Mouse (Mus musculus): ENCODE results near the gene Tex26. TPM values are rescaled to one million over a fixed set of nuclear protein-coding genes. Genes with fewer than 3 reads are reported as not detected.

Tex26 gene
- 1.6 and 1.7 TPM in 2 replicates for polyA plus RNA-seq (2014; fragmentation: Nextera tagmentation; extraction: Ambion mirVana)

DNA sequence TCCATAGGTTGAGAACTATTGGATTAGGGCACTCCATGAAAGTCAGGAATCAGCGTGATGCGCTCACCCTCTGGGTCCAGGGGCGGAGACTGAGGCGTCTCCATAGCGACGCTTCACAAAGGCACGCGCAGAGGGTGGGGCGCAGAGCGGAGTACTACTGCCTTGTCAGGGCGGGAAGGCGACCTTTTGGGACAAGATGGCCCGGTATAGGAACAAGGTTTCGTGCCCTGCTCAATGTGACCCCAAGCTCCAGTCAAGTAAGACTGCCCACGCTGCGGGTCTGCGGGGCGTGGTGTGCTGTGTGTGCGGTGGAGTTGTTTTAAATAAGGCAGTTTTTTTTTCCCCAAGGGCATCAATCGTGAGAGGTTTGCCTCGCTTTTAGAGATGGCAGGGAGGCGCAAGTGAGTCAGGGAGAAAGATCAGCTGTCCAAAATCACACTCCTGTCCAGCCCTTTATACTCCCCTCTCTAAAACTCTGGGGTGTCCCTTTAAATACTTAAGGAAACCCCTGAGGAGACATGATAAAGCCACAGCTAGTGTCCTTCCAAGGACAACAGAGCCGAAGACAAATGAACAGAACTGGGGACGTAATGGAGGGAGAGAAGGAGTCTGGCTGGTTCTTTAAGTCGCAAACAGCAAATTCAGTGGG lies at the start of gene Tex26:
Gene Tex26, plus strand, starts transcription at position 130 of the 649 bp plus-strand sequence.
- Histone ChIP-seq H3K9me3 (ENCODE audit: control insufficient read depth, low read length) (no peaks in the 10 kb centered on the region), H3K36me3 (ENCODE audit: control insufficient read depth, insufficient read depth, low read length) (no peaks in the 10 kb centered on the region), H3K27me3 (ENCODE audit: control insufficient read depth, insufficient read depth, low read length) (no peaks in the 10 kb centered on the region), H3K9ac (ENCODE audit: low read length) (peak within 1 kb of the TSS; percentile 67), H3K27ac (ENCODE audit: low read depth, low read length) (peak within 1 kb of the TSS; percentile 96), H3K4me3 (ENCODE audit: low read depth, low read length) (peak within 1 kb of the TSS; percentile 32), H3K4me2 (ENCODE audit: low read depth, low read length, severe bottlenecking) (peak within 1 kb of the TSS; percentile 79), H3K4me1 (replicated peaks; ENCODE audit: control insufficient read depth, insufficient read depth, low read length) (peaks cover 16% of the 10 kb centered on the region)
- WGBS, result under 1% methylated on average over 25 of the region's 25 CpGs
- peak; percentile 94 for DNase-seq (ENCODE audit: low spot score)
- peak; percentile 91 for ATAC-seq (replicated peaks; ENCODE audit: low FRiP score)

DNA sequence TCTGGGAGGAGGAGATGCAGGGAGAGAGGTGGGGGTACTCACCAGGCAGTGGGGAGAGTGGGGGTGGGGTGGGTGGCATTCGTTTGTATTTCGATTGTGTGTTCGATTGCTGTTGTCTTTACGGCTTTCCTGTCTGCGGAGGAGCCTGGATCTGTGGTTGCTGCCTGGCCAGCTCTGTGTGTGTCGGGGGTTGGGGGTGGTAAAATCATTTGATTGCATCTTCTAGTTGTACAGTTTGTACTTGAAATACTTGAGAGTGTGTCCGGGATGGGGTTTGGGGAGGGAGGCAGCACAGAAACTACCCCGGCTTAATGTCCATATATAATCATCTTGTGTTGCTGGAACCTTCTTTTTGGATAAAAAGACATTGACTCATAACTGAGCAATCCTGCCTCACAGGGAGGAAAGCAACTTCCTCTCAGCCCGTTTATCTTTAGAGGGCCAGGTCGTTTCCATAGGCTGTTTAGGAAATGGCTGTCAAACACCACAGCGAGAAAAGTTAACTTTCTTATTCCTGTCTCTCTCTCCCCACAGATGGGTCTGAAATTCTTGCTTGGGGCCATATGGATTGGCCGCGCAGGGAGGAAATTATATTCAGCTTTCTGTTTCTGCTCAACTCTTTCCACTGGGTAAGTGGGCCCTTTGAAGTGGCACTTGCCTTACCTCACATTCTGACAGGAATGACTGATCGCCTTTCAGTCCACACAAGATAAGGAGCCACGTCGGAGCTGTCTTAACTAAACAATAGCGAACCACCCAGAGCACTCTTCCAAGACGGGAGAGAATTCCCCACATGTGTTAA lies 47.7 kb upstream of the Tex26 start:
- Histone ChIP-seq H3K9me3 (ENCODE audit: control insufficient read depth, low read length) (no peaks in the 10 kb centered on the region), H3K4me2 (ENCODE audit: low read depth, low read length, severe bottlenecking) (no peak overlapping the region), H3K4me1 (replicated peaks; ENCODE audit: control insufficient read depth, insufficient read depth, low read length) (no peaks in the 10 kb centered on the region), H3K4me3 (ENCODE audit: low read depth, low read length) (no peak overlapping the region), H3K36me3 (ENCODE audit: control insufficient read depth, insufficient read depth, low read length) (no peaks in the 10 kb centered on the region), H3K9ac (ENCODE audit: low read length) (no peak overlapping the region), H3K27ac (ENCODE audit: low read depth, low read length) (no peak overlapping the region), H3K27me3 (ENCODE audit: control insufficient read depth, insufficient read depth, low read length) (no peaks in the 10 kb centered on the region)
- 67% methylated on average over 18 of the region's 18 CpGs for WGBS
- DNase-seq (ENCODE audit: low spot score) (no peak), ATAC-seq (replicated peaks; ENCODE audit: low FRiP score) (no peak)

DNA sequence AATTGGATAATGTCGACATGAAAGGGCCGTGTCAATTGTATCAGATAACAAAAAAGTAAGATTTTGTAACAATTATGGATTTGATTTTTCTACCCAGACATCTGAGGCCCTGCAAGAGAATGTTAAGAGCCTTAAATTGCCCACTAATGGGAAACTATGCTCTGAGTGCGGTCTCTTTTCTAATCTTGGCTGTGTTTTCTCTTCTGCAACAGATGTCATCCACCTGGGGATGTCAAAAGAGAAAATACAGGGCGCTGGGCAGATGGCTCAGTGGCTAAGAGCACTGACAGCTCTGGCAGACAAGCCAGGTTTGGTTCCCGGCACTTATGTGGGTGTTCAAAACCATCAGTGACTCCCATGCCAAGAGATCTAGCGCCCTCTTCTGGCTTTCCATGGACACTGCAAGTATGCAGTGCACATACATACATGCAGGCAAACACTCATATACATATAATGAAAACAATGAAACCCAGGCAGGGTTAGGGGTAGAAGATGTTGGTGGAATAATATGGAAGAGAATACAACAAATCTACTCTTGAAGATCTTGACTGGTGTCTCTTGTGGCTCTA lies 47.0 kb upstream of the Tex26 start:
- Histone ChIP-seq H3K4me3 (ENCODE audit: low read depth, low read length) (no peak overlapping the region), H3K27ac (ENCODE audit: low read depth, low read length) (no peak overlapping the region), H3K9ac (ENCODE audit: low read length) (no peak overlapping the region), H3K4me2 (ENCODE audit: low read depth, low read length, severe bottlenecking) (no peak overlapping the region), H3K9me3 (ENCODE audit: control insufficient read depth, low read length) (no peaks in the 10 kb centered on the region), H3K4me1 (replicated peaks; ENCODE audit: control insufficient read depth, insufficient read depth, low read length) (no peaks in the 10 kb centered on the region), H3K27me3 (ENCODE audit: control insufficient read depth, insufficient read depth, low read length) (no peaks in the 10 kb centered on the region), H3K36me3 (ENCODE audit: control insufficient read depth, insufficient read depth, low read length) (no peaks in the 10 kb centered on the region)
- ATAC-seq (replicated peaks; ENCODE audit: low FRiP score), result no peak
- DNase-seq (ENCODE audit: low spot score), result no peak
- WGBS, result 78% methylated on average over 6 of the region's 6 CpGs

DNA sequence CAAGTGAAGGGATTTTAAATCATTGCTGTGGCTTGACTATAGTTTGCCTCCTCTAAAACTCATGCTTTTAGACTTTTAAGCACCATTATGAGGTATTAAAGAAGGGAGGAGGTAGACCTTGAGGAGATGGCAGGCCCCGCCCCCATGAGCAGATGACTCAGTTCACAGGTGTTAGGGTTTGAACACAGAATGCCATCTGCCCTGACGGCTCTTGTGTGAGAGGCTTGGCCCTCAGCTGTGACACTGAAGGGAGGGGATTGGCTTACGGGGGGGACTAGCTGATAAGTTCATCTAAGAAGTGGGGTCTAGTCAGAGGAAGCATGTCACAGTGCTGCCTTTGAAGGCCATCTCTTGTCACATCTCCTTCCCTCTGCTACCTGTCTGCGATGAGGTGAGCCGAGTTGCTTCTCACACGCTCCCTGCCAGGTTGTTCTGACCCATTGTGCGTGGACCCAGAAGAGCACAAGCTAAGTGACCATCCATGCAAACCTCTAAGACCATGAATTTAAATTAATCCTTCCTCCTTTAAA lies 37.9 kb upstream of the Tex26 start:
- 90% methylated on average over 7 of the region's 7 CpGs for WGBS
- Histone ChIP-seq H3K36me3 (ENCODE audit: control insufficient read depth, insufficient read depth, low read length) (no peaks in the 10 kb centered on the region), H3K4me1 (replicated peaks; ENCODE audit: control insufficient read depth, insufficient read depth, low read length) (no peaks in the 10 kb centered on the region), H3K4me2 (ENCODE audit: low read depth, low read length, severe bottlenecking) (no peak overlapping the region), H3K9me3 (ENCODE audit: control insufficient read depth, low read length) (no peaks in the 10 kb centered on the region), H3K27ac (ENCODE audit: low read depth, low read length) (no peak overlapping the region), H3K4me3 (ENCODE audit: low read depth, low read length) (no peak overlapping the region), H3K27me3 (ENCODE audit: control insufficient read depth, insufficient read depth, low read length) (no peaks in the 10 kb centered on the region), H3K9ac (ENCODE audit: low read length) (no peak overlapping the region)
- DNase-seq (ENCODE audit: low spot score) (no peak), ATAC-seq (replicated peaks; ENCODE audit: low FRiP score) (no peak)

DNA sequence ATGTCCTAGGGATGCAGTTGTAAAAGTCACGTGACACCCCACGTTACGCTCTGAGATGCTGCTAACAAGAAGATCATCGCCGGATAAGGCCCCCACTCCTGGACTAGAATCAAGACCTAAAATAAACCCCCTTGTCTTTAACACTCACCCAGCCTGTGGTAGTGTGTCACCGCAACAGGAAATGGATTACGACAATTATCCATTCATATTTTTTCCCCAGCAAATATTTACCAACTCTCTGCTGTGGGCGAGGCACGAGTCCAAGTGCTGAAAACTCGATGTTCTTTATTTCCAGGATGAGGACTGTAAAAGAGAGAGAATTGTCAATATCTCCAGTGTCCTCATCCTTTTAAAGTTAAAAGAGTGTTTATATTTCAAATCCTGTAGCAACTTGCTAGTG lies 37.4 kb upstream of the Tex26 start:
- Histone ChIP-seq H3K27ac (ENCODE audit: low read depth, low read length) (no peak overlapping the region), H3K4me3 (ENCODE audit: low read depth, low read length) (no peak overlapping the region), H3K4me2 (ENCODE audit: low read depth, low read length, severe bottlenecking) (no peak overlapping the region), H3K9ac (ENCODE audit: low read length) (no peak overlapping the region), H3K9me3 (ENCODE audit: control insufficient read depth, low read length) (no peaks in the 10 kb centered on the region), H3K4me1 (replicated peaks; ENCODE audit: control insufficient read depth, insufficient read depth, low read length) (no peaks in the 10 kb centered on the region), H3K36me3 (ENCODE audit: control insufficient read depth, insufficient read depth, low read length) (no peaks in the 10 kb centered on the region), H3K27me3 (ENCODE audit: control insufficient read depth, insufficient read depth, low read length) (no peaks in the 10 kb centered on the region)
- 93% methylated on average over 10 of the region's 10 CpGs for WGBS
- no peak for ATAC-seq (replicated peaks; ENCODE audit: low FRiP score)
- no peak for DNase-seq (ENCODE audit: low spot score)

DNA sequence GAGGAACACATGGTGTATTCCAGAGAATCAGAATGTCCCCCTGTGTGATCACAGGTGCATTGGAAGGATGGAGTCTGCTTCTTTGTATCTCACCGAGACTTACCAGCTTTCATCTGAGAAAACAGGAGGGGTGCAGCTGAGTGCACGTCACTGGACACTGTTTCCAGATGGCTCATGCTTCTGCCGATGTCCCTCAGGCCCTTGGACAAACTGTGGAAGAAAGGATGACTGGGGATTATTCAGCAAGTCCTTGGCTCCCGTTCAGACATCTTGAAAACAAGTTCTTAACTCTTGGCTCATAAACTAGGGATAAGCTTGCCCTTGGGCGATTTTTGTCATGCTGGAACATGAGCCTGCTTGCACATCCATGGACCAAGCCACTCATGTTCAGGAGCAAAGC lies 36.1 kb upstream of the Tex26 start:
- no peaks in the 10 kb centered on the region for H3K9me3 ChIP-seq (ENCODE audit: control insufficient read depth, low read length)
- 84% methylated on average over 5 of the region's 5 CpGs for WGBS
- H3K4me3 ChIP-seq (ENCODE audit: low read depth, low read length), result no peak overlapping the region
- DNase-seq (ENCODE audit: low spot score), result no peak
- H3K36me3 ChIP-seq (ENCODE audit: control insufficient read depth, insufficient read depth, low read length), result no peaks in the 10 kb centered on the region
- no peak overlapping the region for H3K4me2 ChIP-seq (ENCODE audit: low read depth, low read length, severe bottlenecking)
- no peaks in the 10 kb centered on the region for H3K27me3 ChIP-seq (ENCODE audit: control insufficient read depth, insufficient read depth, low read length)
- ATAC-seq (replicated peaks; ENCODE audit: low FRiP score), result no peak
- H3K4me1 ChIP-seq (replicated peaks; ENCODE audit: control insufficient read depth, insufficient read depth, low read length), result no peaks in the 10 kb centered on the region
- H3K27ac ChIP-seq (ENCODE audit: low read depth, low read length), result no peak overlapping the region
- no peak overlapping the region for H3K9ac ChIP-seq (ENCODE audit: low read length)

DNA sequence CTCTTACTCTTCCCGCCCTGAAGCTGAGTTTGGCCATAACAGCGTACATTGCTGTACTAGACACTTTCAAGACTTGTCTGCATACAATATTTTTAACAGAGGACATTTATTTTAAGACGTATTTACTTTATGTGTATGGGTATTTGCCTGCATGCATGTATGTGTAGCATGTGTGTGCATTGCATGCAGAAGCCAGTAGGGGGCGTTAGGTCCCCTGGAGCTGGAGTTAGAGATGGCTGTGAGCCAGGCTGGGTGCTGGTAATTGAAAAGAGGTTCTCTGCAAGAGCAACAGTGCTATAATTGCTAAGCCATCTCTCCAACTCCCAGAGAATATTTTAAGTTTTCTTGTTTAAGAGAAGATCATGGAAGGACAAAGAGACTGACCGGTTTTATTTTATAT lies 34.8 kb upstream of the Tex26 start:
- 83% methylated on average over 5 of the region's 5 CpGs for WGBS
- no peak for DNase-seq (ENCODE audit: low spot score)
- no peaks in the 10 kb centered on the region for H3K4me1 ChIP-seq (replicated peaks; ENCODE audit: control insufficient read depth, insufficient read depth, low read length)
- H3K27ac ChIP-seq (ENCODE audit: low read depth, low read length), result no peak overlapping the region
- no peak overlapping the region for H3K9ac ChIP-seq (ENCODE audit: low read length)
- no peak overlapping the region for H3K4me2 ChIP-seq (ENCODE audit: low read depth, low read length, severe bottlenecking)
- no peaks in the 10 kb centered on the region for H3K36me3 ChIP-seq (ENCODE audit: control insufficient read depth, insufficient read depth, low read length)
- no peak for ATAC-seq (replicated peaks; ENCODE audit: low FRiP score)
- no peak overlapping the region for H3K4me3 ChIP-seq (ENCODE audit: low read depth, low read length)
- H3K27me3 ChIP-seq (ENCODE audit: control insufficient read depth, insufficient read depth, low read length), result no peaks in the 10 kb centered on the region
- no peaks in the 10 kb centered on the region for H3K9me3 ChIP-seq (ENCODE audit: control insufficient read depth, low read length)

DNA sequence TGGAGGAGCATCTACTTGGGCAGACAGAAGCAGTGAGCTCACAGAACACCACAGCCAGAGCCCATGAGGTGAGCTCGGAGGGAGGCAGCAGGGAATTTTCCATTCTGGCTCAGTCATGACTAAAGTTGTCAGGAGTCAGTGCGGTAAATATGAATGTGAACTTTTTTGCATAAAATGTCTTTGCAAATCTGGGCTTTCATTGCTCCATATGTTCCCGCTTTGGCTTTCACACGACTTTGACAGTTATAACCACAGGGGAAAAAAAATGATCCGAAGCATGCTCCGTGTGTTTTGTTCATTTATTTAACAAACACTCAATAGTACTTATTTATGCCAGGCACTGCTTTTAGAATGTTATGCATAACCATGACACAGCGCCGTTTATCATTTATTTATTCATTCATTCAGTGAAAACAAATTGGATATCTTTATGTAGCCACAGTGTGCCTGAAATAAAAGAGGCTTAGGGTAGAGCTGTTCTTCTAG lies 32.6 kb upstream of the Tex26 start:
- Histone ChIP-seq H3K4me3 (ENCODE audit: low read depth, low read length) (no peak overlapping the region), H3K4me2 (ENCODE audit: low read depth, low read length, severe bottlenecking) (no peak overlapping the region), H3K9ac (ENCODE audit: low read length) (no peak overlapping the region), H3K27ac (ENCODE audit: low read depth, low read length) (no peak overlapping the region), H3K9me3 (ENCODE audit: control insufficient read depth, low read length) (no peaks in the 10 kb centered on the region), H3K36me3 (ENCODE audit: control insufficient read depth, insufficient read depth, low read length) (no peaks in the 10 kb centered on the region), H3K27me3 (ENCODE audit: control insufficient read depth, insufficient read depth, low read length) (0 out of 2 replicates have a peak, but pooled peaks cover 3% of the 10 kb centered on the region), H3K4me1 (replicated peaks; ENCODE audit: control insufficient read depth, insufficient read depth, low read length) (peaks cover 6% of the 10 kb centered on the region; the same call in 1 of the 2 replicates)
- 94% methylated on average over 8 of the region's 8 CpGs for WGBS
- no peak for DNase-seq (ENCODE audit: low spot score)
- no peak for ATAC-seq (replicated peaks; ENCODE audit: low FRiP score)
